Mouse (Mus musculus): ENCODE data around the gene Parp3.

Parp3 gene

DNA sequence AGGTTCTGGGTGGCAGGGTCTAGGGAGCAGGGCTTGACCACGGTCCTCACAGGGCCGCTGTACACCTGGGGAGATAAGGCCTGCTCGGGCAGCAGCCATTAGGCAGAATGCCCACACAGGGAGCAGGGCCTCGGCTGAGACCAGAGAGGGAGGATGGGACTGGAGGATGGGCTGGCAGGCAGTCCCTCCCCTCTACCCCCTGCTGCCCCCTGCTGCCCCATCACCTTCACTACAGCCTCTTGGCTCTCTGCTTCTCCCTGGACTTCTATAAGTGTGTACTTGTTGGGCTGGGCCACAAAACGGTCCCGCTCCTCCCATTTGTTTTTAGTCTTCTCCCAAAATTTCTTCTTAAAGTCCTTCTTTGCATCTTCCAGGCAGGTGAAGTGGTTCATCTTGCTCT lies 2.3 kb downstream of the Parp3 start:
- DNase-seq = peak; percentile 50

DNA sequence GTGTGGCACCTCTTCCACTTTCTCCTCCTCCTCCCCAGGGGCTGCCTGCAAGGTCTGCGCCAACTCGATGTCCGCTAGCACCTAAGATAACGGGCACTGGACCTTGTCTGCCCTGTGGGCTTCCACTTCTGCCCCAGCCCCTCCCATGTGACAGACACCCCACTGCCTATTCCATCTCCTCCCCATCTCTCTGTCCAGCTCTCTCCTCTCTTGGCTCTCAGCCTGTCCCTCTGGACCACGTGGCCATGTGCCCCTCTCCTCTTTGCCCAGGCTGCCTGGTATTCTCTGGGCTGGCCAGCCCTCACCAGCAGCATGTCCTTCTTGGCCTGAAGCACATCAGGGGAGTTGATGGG lies 3.0 kb downstream of the Parp3 start:
- DNase-seq = no peak

DNA sequence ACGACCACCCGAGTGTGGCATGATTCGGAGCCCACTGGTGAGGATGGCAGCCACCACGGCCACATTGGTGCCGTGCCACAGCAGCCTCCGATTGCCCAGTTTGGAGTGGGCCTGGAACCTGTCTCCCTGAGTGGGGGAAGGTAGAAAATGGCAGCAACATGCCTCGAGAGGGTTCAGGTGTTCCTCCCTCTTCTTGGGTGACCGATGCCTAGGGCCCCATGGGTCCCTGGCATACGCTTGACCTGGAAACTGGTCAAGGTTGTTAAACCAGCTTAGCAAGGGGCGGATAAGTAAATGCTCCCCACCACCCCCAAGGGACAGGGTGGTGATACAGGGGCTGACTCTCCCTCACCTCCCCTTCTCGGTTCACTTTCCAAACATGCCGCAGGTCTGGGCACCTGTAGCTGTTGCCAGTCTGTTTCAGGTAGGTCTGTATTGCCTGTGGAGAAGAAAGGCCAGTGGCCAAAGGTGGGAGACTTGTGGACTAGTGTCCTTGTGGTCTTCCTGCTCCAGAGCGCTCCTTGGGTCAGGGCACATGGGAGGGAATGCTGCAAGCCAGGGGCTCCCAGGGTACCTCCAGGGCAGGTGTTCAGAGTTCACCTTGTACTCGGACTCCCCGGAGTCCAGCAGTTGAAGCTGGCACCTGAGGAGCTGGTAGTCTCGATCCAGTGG lies 3.5 kb downstream of the Parp3 start:
- DNase-seq = peak; percentile 7

DNA sequence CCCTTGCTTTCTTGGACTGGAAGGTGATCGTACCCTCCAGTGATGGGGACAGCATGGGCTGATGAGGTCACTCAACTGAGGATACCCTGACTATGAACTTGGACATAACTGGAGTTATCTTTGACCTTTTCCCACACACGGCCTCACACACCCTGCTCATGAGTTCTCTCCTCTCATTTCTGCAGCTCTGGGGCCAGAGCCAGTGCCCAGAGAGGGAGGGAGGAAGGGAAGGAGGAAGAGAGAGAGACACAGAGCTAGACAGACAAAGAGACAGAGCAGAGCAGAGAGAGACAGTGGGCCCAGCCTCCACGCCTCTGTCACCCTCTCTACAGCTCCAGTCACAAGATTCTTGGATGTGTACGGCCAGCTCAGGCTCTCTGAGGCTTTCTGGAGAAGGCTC lies 4.4 kb downstream of the Parp3 start:
- DNase-seq = peak; percentile 1

DNA sequence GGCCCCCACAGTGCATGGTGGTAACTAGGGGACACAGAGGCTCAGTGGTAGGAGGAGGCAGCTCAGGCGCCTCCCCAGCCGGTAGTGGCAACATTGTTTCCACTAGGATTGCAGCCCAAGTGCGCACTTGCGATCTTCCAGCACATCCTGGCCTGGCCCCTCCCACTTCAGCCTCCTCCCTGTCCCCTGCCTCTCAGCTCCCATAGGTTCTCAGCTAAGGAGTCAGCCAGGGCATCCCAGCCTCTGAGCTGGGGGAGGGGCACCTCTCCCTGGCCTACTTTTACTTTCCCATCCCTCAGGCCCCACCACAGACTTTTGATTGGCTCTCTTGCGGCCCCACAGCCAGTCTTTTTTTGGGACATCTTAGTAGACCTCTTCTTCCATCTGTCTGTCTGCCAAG lies 4.9 kb downstream of the Parp3 start:
- peak; percentile 41 for DNase-seq

DNA sequence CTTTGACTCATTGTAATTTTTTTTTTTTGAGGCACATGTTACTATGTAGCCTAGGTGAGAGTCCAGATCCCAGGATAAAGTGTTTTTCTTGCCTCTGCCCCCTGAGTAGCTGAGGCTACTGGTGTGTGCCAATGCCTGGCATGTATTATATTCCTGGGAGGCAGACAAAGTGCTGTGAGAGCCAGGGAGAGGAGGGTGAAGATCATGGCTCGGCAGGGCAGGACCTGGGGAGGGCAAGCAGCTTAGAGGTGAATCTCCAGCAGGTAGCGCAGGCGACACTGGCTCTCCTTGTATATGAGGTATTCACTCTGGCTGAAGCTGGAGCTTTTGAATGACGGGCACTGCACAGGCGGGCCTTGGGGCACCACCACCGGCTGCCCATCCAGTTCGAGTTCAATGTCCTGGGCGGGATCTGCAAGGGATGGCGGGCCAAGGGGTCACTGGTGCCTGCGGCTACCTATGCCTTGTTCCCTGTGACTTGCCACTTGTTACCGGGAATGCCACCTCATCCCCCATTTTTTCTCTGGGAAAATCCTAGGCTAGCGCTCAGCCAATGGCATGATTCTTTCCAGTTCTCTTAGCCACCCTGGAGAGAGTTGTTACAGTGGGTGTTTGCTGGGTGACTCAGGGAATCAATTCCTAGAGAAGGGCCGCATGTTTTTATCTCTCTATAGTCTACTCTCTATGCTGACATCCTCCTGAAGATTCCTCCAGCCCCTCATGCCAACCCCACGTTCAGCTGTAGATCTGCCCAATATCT lies 5.6 kb downstream of the Parp3 start:
- DNase-seq = peak; percentile 4

DNA sequence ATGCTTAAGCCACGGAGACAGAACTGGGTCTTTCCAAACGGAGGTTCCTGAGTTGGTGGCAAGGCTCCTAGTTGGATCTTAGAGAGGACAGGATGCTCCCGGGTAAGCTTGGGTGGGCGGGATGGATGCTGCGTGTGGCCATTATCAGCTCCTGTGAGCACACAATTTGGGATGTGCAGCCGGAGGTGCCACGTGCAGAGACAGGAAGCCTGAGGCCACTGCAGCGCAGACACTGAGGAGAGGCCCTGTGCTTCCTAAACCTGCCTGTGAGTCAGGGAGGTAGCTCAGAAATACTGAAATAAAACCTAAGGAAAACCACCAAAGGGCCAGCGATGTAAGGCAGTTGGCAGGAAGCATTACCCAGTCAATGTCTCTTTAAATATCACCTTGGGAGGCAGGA lies 7.0 kb downstream of the Parp3 start:
- DNase-seq = peak; percentile 3

DNA sequence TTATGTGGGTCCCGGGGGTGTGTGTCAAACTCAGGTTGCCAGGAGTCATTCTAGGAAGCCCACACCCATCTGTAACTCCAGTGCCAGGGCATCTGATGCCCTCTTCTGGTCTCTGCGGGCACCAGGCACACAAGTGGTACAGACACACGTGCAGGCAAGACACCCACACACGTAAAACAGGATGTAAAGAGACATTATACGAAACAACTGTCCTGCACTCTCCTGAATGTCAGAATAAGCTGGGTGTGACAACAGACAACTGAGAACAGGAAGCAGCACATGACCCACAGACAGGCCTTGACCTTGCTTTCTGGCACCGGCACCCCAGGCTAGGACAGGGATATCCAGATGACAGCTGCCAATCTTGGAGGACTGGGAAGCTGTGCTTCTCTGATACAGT lies 7.4 kb downstream of the Parp3 start:
- no peak for DNase-seq

DNA sequence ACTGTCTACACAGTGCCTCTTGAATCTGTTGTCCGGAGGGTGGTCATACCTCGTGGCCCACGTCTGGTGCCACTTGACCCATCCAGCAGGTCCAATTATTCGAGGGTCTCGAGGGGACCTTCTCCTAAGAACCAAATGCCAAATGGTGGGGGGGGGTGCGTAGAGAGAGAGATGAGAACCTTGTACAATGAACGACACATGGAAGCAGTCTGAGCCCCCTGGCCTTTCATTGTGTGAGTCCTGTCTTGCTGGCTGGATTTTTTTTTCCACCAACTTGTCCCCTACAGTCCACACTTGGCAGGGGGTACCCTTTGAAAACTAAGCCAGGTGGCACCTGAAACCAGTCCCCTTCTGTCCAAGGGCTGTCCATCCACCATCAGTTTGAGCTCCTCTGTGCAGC lies 9.0 kb downstream of the Parp3 start:
- DNase-seq = no peak

DNA sequence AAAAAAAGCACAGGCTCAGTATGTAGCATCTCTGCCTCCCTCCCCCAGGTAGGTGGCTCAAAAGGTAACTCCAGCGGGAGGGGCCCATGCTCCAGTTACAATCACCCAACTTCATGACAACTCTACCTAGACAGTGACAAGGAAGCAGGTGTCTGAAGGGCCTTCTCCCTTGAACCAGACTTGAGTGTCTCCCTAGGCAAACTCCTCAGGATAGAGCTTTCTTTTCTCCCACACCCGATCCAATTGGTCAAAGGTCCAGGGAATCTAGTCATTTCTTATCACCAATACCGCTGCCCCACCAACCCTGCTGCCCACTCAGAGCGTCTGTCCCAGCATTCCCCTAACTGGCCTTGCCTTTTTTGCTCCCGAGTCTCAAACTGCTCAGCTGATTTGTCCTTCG lies 10.0 kb downstream of the Parp3 start:
- DNase-seq = no peak

DNA sequence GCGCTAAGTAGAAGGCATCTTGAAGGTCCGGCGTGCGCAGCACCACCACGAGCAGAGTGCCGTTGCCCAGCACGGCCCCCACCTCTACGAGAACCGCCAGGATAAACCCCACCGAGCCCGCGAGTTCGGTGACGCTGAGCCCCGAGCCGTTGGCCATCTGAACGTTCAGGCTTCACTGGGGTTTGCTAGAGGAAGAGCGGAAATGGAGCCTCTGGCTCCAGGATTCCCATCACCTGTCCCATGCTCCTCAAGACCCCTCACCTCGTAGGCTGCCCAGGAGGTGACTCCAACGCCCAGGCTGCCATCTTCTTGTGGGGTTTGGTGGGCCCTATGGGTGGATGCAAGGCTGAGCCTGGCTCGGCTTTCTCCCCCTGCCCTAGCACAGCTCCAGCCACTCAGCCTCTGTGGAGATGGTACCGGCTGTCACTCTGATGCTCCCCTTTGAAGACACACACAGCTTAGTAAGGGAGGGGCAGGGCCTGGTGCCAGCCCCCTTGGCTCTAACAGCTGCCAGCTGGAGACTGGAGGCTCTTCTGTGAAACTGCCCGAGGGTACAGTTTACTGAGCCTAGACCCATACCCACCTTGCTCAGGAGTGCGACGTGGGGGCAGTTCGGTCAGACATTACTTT lies 11.1 kb downstream of the Parp3 start, which contains the start of gene Gpr62:
Gene Gpr62, minus strand, starts transcription at position 368 of the 630 bp plus-strand sequence.
- DNase-seq = peak; percentile 45

DNA sequence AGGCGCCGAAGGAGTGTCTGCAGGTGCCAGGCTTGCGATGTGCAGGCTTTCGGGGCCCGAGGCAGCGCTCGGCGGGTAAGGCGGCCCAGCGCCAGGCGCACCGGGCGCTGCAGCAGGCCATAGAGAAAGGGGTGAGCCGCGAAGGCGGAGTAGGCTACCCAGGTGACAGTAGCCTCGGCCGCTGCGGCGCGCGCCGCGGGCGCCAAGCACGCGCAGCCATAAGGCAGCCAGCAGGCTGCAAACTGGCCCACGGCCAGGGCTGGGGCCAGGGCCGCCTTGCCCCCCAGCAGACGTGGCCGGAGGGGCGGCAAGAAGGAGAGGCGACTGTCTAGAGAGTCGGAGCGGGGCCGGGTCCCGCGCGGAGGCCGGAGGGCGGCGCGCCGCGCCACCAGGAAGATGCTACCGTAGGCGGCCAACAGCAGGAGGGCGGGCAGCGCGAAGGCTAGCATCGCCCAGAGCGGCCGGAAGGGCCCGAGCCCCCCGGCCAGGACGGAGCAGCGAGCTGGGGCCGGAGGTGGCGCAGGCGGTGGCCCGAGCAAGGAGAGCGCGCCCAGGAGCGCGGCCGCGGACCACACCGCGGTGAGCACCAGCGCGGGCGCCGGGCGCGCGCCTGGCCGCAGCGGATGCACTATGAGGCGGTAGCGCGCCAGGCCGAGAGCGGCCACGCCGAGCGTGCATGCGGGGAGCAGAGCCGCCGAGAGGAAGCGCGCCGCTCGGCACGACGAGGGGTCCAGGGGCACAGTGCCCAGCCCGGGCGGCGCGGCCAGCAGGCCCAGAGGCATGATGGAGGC lies 11.8 kb downstream of the Parp3 start:
- peak; percentile 71 for DNase-seq

DNA sequence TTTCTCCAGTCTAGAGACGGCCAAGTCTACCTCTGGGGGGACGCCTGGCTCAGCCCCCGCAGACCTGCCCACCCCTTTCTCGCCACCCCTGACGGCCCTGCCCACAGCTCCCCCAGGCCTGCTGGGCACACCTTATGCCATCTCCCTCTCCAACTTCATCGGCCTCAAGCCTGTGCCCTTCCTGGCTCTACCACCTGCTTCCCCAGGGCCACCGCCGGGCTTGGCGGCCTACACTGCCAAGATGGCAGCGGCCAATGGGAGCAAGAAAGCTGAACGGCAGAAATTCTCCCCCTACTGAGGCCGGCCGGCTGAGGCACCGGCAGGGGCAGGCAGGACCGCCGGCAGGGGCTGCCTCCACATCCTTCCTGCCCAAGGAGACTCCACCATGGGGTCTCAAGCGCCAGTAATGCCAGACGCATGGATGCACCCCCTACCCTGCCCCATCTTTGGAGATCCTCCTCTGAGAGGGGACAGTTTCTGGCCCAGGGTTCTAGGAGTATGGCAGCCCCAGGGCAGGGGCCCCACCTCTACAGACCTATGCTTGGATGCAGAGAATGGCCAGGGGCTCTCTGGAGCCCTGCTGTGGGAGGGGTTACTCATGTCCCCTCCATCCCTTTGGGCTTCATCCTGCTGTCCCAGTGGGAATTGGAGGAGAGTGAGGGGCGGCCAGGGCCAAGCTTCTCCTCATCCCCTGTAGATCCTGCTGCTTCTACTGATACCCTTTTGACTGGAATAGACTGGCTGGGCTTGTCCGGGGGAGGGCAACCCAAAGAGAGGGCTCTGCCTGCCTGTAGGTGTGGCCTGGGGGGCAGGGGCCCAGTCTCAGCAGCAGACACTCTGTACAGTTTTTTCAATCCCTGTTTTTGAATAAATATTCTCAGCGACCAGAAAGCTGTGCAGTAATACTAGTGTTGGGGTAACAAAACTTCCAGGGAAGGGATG lies 13.4 kb downstream of the Parp3 start:
- DNase-seq = no peak

DNA sequence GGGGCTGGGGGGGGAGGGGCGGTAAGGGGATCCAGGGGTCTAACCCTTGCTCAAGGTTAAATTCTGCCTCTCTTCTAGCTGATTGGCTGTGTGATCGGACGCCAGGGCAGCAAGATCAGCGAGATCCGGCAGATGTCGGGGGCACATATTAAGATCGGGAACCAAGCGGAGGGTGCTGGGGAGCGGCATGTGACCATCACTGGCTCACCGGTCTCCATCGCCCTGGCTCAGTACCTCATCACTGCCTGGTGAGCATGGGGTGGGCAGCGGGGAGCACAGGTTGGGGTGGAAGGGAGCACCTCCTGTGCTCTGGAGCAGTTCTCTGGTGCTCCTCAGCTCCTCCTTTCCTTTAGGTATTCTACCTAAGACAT lies 14.3 kb downstream of the Parp3 start:
- DNase-seq = no peak

DNA sequence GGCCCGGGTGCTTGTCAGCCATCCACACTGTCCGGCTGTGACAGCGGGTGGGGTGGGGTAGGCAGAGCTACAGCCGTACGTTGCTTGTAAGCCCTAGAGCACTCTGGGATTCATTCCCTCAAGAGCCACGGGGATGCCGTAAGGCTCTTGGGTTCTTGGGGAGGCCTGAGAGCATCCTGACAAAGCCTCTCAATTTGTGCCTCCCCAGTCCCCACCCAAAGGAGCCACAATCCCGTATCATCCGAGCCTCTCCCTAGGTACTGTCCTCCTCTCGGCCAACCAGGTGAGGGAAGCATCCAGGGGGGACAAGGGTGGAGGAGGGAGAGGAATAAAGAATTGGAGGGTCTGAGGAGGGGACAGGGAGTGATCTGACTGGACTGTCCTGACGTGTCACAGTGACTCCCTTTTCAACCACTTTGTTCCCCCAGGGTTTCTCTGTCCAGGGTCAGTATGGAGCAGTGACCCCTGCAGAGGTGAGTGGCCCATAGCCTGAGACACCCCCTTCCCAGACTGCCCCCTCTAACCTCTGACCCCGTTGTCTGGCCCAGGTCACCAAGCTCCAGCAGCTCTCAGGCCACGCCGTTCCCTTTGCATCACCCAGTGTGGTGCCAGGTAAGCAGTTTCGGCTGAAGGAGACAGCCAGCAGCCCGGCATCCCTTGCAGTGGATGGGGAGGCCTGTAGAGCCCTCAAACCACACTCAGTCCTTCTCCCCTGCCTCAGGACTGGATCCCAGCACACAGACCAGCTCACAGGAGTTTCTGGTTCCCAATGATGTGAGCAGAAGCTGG lies 14.9 kb downstream of the Parp3 start:
- DNase-seq = no peak

DNA sequence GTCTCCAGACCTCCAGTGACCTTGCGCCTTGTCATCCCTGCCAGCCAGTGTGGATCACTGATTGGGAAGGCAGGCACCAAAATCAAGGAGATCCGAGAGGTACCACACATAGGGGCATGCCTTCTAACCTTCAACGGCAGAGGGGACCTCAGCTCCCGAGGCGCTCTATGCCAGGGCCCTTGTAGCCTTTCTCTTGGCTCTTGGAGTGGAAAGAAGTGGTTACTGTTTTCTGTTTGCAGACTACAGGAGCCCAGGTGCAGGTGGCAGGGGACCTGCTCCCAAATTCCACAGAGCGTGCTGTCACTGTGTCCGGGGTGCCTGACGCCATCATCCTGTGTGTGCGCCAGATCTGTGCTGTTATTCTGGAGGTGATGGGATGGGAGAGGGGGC lies 15.7 kb downstream of the Parp3 start:
- DNase-seq = no peak

DNA sequence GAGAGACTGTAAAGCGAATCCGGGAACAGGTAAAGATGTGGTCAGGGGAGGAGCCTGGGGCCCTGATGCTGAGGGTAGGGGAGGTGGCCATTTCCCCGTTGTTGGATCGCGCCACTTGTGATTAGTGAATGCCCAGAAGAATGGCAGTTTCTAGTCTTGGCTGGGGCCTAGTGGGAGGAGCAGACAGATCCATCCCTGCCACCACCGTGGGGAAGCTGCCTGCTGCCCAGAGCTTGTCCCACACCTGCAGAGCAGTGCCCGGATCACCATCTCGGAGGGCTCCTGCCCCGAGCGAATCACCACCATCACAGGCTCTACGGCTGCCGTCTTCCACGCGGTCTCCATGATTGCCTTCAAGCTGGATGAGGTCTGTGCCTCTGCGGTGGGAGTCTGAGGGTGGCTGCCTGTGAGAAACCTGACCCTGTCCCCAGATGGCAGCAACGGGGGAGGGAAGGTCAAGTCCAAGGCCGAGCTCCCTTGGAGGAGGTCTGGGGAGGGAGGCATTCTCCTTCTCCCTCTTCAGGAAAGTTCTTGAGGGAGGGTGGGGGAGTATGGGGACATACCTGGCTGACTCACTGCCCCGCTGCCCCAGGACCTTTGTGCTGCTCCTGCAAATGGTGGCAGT lies 16.2 kb downstream of the Parp3 start:
- DNase-seq = no peak

DNA sequence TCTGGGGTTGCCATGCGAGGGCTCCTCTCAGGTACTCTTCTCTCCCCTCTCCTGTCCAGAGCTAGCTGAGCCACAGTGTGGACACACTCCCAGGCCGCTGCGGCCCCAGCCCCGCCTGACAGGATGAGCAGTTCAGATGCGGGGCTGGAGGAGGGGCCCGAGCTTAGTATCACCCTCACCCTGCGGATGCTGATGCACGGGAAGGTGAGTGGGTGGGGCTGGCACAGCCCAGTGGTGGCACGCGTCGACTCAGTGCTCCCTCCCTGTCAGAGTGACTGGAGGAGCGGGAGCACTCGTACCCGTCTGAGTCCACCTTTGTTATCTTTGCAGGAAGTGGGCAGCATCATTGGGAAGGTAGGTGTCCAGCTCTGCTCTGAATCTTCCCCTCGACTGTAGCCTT lies 16.8 kb downstream of the Parp3 start:
- DNase-seq = no peak

DNA sequence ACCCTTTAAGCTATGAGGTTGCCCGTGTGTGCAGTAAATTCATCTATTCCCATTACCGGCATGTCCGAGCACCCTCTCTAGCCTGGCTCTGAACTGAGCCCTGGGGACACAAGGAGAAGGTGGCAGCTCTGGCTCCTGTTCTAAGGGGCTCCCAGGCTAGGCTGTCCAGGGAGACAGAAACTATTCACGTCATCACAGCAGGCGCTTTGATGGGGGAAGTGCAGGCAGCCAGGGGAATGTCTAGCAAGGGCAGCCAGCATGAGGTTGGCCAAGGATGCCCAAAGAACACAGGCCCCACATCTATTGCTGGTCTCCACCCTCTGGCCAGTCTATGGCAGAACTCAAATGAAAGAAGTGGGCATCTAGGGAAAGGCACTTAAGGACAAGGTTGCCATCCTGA lies 18.8 kb downstream of the Parp3 start:
- no peak for DNase-seq

DNA sequence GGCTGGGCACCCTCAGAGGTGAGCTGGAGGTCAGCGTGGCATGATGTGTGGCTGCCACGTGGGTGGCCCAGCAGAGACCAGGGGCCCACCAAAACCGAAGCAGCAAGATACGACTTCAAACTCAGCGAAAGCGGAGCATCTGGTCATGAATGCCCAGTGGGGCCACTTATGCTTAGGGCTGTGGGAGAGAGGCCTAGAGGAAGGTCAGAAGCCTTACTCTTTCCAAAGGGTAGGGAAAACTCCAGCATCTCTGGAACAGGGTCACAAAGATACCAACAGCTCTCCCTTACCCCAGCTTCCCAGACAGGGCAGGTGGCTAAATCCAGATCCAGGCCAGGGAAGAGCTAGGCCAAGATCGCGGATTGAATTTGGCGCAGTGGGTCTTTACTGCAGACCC lies 19.6 kb downstream of the Parp3 start:
- no peak for DNase-seq

Data from right cerebral cortex, postnatal 14 days (tissue).